Mouse (Mus musculus) spleen, adult 2 months (tissue): Measurements from ENCODE around the gene Ednra. TPM values are rescaled to one million over a fixed set of nuclear protein-coding genes. Genes with fewer than 3 reads are reported as not detected.

Experiments
- DNase-seq, 2 experiments: peaks; one replicate each; pipeline versions ENCODE4 v3.0.0 to v3.0.0-alpha.2; 2012 to 2021; ENCODE audit warnings: low spot score in 2 of 2, low read depth in 1 of 2
- H3K27ac ChIP-seq: fragments of 200-500 bp; 2 replicates; pipeline ENCODE4 v1.5.1; 2012; ENCODE audit warnings: low read length, inconsistent platforms; ENCODE audit not compliant: insufficient read depth
- H3K27me3 ChIP-seq: fragments of 200-500 bp; 2 replicates; pipeline ENCODE4 v1.6.1; 2012; ENCODE audit warnings: mild to moderate bottlenecking, moderate library complexity, low read length, inconsistent platforms; ENCODE audit not compliant: control insufficient read depth, insufficient read depth
- H3K36me3 ChIP-seq: fragments of 200-500 bp; 2 replicates; pipeline ENCODE4 v1.6.1; 2012; ENCODE audit warnings: mild to moderate bottlenecking, low read length, inconsistent platforms; ENCODE audit not compliant: control insufficient read depth, insufficient read depth
- H3K4me1 ChIP-seq: fragments of 200-500 bp; 2 replicates; pipeline ENCODE4 v1.6.1; 2011; ENCODE audit warnings: inconsistent platforms; ENCODE audit not compliant: control insufficient read depth, insufficient read depth, insufficient read length
- H3K4me3 ChIP-seq: fragments of 200-500 bp; 2 replicates; pipeline ENCODE4 v1.5.1; 2011; ENCODE audit warnings: mild to moderate bottlenecking, inconsistent platforms; ENCODE audit not compliant: insufficient read depth, insufficient read length; ENCODE audit errors: extremely low read depth
- CTCF ChIP-seq: fragments of 200-500 bp; IDR thresholded peaks from 2 replicates; pipeline ENCODE4 v1.5.1; 2011; ENCODE audit warnings: mild to moderate bottlenecking, inconsistent platforms; ENCODE audit not compliant: insufficient read depth, insufficient read length, insufficient replicate concordance; ENCODE audit errors: extremely low read depth
- POLR2A ChIP-seq: fragments of 200-500 bp; IDR thresholded peaks from 2 replicates; pipeline ENCODE4 v1.6.1; 2011; ENCODE audit warnings: low read depth, low read length, inconsistent platforms
- WGBS: fragments of 180-500 bp; shearing (Covaris S2); methylation state at CpG from one replicate; pipeline ENCODE4 v1.1.7; 2018; 5-methylcytosine and 5-hydroxymethylcytosine counted together
- polyA plus RNA-seq: library from polyadenylated mRNA; depleted of rRNA; stranded (reverse); fragments of >200 nt; gene quantifications from 2 replicates; pipeline ENCODE4 v1.2.3, GENCODE M21; 2012

Ednra gene
- polyA plus RNA-seq, 1 experiment = 2.1 TPM

- Histone ChIP-seq H3K4me1 (no peaks in the 10 kb centered on the region), H3K4me3 (no peak overlapping the region), H3K27ac (no peak overlapping the region), H3K36me3 (no peaks in the 10 kb centered on the region), H3K27me3 (no peaks in the 10 kb centered on the region)
- no peak for TF ChIP-seq CTCF
- no peak for TF ChIP-seq POLR2A
- no peak for DNase-seq
- whole genome bisulfite sequencing = 87% methylated on average over 6 of the region's 6 CpGs
Measured at GRCm38 (mm10) chr8:77683356-77684106, 40.7 kb downstream of the Ednra start.

GRCm38 (mm10) chr8:77682008-77682934 lies 42.0 kb downstream of the Ednra start:
- Histone ChIP-seq H3K4me1 (no peaks in the 10 kb centered on the region), H3K27ac (no peak overlapping the region), H3K27me3 (no peaks in the 10 kb centered on the region), H3K36me3 (no peaks in the 10 kb centered on the region), H3K4me3 (no peak overlapping the region)
- WGBS = 54% methylated on average over 15 of the region's 15 CpGs
- no peak for TF ChIP-seq POLR2A
- no peak for TF ChIP-seq CTCF
- no peak for DNase-seq

GRCm38 (mm10) chr8:77672036-77672435 lies 52.2 kb downstream of the Ednra start:
- Histone ChIP-seq H3K4me1 (no peaks in the 10 kb centered on the region), H3K36me3 (no peaks in the 10 kb centered on the region), H3K4me3 (no peak overlapping the region), H3K27me3 (no peaks in the 10 kb centered on the region), H3K27ac (no peak overlapping the region)
- no peak for DNase-seq
- 92% methylated on average over 4 of the region's 4 CpGs for WGBS
- TF ChIP-seq POLR2A = no peak
- TF ChIP-seq CTCF = no peak

- Histone ChIP-seq H3K27me3 (no peaks in the 10 kb centered on the region), H3K4me3 (no peak overlapping the region), H3K36me3 (no peaks in the 10 kb centered on the region), H3K27ac (no peak overlapping the region), H3K4me1 (no peaks in the 10 kb centered on the region)
- TF ChIP-seq POLR2A = no peak
- TF ChIP-seq CTCF = no peak
- DNase-seq = no peak
- WGBS = 88% methylated on average over 4 of the region's 4 CpGs
Measured at GRCm38 (mm10) chr8:77670612-77671363, 53.5 kb downstream of the Ednra start.

- no peak for DNase-seq
- Histone ChIP-seq H3K36me3 (no peaks in the 10 kb centered on the region), H3K4me3 (no peak overlapping the region), H3K4me1 (no peaks in the 10 kb centered on the region), H3K27ac (no peak overlapping the region), H3K27me3 (no peaks in the 10 kb centered on the region)
- no peak for TF ChIP-seq CTCF
- no peak for TF ChIP-seq POLR2A
- 88% methylated on average over 5 of the region's 5 CpGs for WGBS
Measured at GRCm38 (mm10) chr8:77667916-77668315, 56.3 kb downstream of the Ednra start.

GRCm38 (mm10) chr8:77664901-77665300 lies 59.4 kb downstream of the Ednra start:
- no peaks in the 10 kb centered on the region for H3K4me1 ChIP-seq
- no peaks in the 10 kb centered on the region for H3K36me3 ChIP-seq
- no peak overlapping the region for H3K27ac ChIP-seq
- DNase-seq = no peak
- 90% methylated on average over 13 of the region's 13 CpGs for WGBS
- TF ChIP-seq CTCF (no peak), POLR2A (no peak)
- H3K4me3 ChIP-seq = no peak overlapping the region
- H3K27me3 ChIP-seq = no peaks in the 10 kb centered on the region
